10 mouse cellular contexts compared by ENCODE assay signal in genomic region chr5:71732931-71733792, GRCm38 (mm10).
DNase-seq lines count a peak whose midpoint lies in the region.
"Had no signal": no experiment of that assay in that cellular context is flagged by ENCODE, and none has a peak within 500 bp of the region (broad histone marks: within the 10 kb centered on the region; RNA-seq: fewer than 3 reads in every experiment).

No protein-coding gene starts in this region.

- DNase-seq in cerebellum, adult 9-11 months, result peak; percentile 35
- no peak for DNase-seq in cerebellum, postnatal 25 days
- peak; percentile 59 for DNase-seq in layer of hippocampus, adult 11-12 months (ENCODE audit: low spot score)
- no peak for DNase-seq in layer of hippocampus, postnatal 36 days
- peak; percentile 34 for DNase-seq in brain, embryonic 18.5 days (ENCODE audit: low read depth, low spot score)
- DNase-seq in left cerebral cortex, postnatal 14 days (ENCODE audit: low spot score in 2 of 2), result peak; percentile 17 to 19
- DNase-seq in embryo, embryonic 10.5 days (ENCODE audit: low spot score), result no peak
- DNase-seq in ovary, postnatal 14 days (ENCODE audit: low spot score), result no peak
- DNase-seq: adrenal gland, postnatal 25 days; gastrocnemius, postnatal 36 days had no signal

- intact Hi-C loops in left cerebral cortex, postnatal 14 days (cut with DNase I), result no loop called here

Comparison
In these comparisons a context has a peak if more than half of its experiments do, and no peak if none do; other contexts are left out.
1. DNase-seq: peak in cerebellum, adult 9-11 months (single experiment), layer of hippocampus, adult 11-12 months (single experiment), brain, embryonic 18.5 days (single experiment) and left cerebral cortex, postnatal 14 days (2 of 2); none in cerebellum, postnatal 25 days (0 of 2), layer of hippocampus, postnatal 36 days (0 of 2), embryo, embryonic 10.5 days (single experiment) and ovary, postnatal 14 days (single experiment).